In genomic region chr11:109359043-109359752, GRCm38 (mm10) we compare ENCODE assay signal across 11 mouse cellular contexts. TPM values are rescaled to one million over a fixed set of nuclear protein-coding genes. Genes with fewer than 3 reads are reported as not detected.
DNase-seq lines count a peak whose midpoint lies in the region; ATAC-seq and TF ChIP-seq lines count a peak whose summit lies in the region.
"Had no signal": no experiment of that assay in that cellular context is flagged by ENCODE, and none has a peak within 500 bp of the region (broad histone marks: within the 10 kb centered on the region; RNA-seq: fewer than 3 reads in every experiment).

No protein-coding gene starts in this region.

- no peak for TF ChIP-seq CTCF in forebrain, postnatal 0 days (IDR thresholded peaks at IDR 0.05; ENCODE audit: low read depth)

- H3K36me3 ChIP-seq in heart, embryonic 15.5 days = no peaks in the 10 kb centered on the region
- no peaks in the 10 kb centered on the region for H3K36me3 ChIP-seq in heart, embryonic 10.5 days
- H3K36me3 ChIP-seq in midbrain, embryonic 10.5 days = no peaks in the 10 kb centered on the region
- H3K36me3 ChIP-seq in midbrain, embryonic 11.5 days (ENCODE audit: control insufficient read depth, insufficient read depth, low read length) = no peaks in the 10 kb centered on the region
- H3K36me3 ChIP-seq in forebrain, postnatal 0 days (ENCODE audit: insufficient read depth) = no peaks in the 10 kb centered on the region

- H3K9ac ChIP-seq in heart, embryonic 15.5 days = no peak overlapping the region
- H3K9ac ChIP-seq in midbrain, embryonic 11.5 days (ENCODE audit: low read length) = no peak overlapping the region
- no peak overlapping the region for H3K9ac ChIP-seq in forebrain, postnatal 0 days

- no peak for DNase-seq in heart, embryonic 10.5 days (ENCODE audit: low spot score)
- no peak for DNase-seq in midbrain, embryonic 10.5 days (ENCODE audit: low spot score)
- DNase-seq in midbrain, embryonic 11.5 days (ENCODE audit: low spot score, missing footprints) = no peak
- no peak for DNase-seq in forebrain, postnatal 0 days
- DNase-seq in right cerebral cortex, postnatal 14 days = no peak
- DNase-seq in gastrocnemius, postnatal 10 days = no peak
- no peak for DNase-seq in urinary bladder, postnatal 4 days (ENCODE audit: low spot score in 2 of 2)
- DNase-seq: kidney, adult 9 months had no signal

- no peak overlapping the region for H3K4me3 ChIP-seq in heart, embryonic 15.5 days
- no peak overlapping the region for H3K4me3 ChIP-seq in heart, embryonic 10.5 days
- H3K4me3 ChIP-seq in midbrain, embryonic 10.5 days = no peak overlapping the region
- H3K4me3 ChIP-seq in midbrain, embryonic 11.5 days (ENCODE audit: low read depth, low read length) = no peak overlapping the region
- H3K4me3 ChIP-seq in forebrain, postnatal 0 days (ENCODE audit: low read depth, low read length) = no peak overlapping the region

- no peak for ATAC-seq in heart, embryonic 15.5 days (replicated peaks; ENCODE audit: insufficient number of reproducible peaks, insufficient read depth, low FRiP score, low read depth)
- ATAC-seq in midbrain, embryonic 11.5 days (ENCODE audit: low FRiP score) = no peak
- ATAC-seq in forebrain, postnatal 0 days = no peak

- WGBS in heart, embryonic 15.5 days = 58% methylated on average over 13 of the region's 13 CpGs
- WGBS in heart, embryonic 10.5 days = 50% methylated on average over 13 of the region's 13 CpGs
- WGBS in midbrain, embryonic 10.5 days = 36% methylated on average over 13 of the region's 13 CpGs
- 31% methylated on average over 13 of the region's 13 CpGs for WGBS in midbrain, embryonic 11.5 days
- WGBS in forebrain, postnatal 0 days = 11% methylated on average over 13 of the region's 13 CpGs

- H3K27me3 ChIP-seq in heart, embryonic 15.5 days = no peaks in the 10 kb centered on the region
- H3K27me3 ChIP-seq in heart, embryonic 10.5 days (ENCODE audit: insufficient read depth, poor library complexity, severe bottlenecking) = no peaks in the 10 kb centered on the region; the same call in 1 of the 2 replicates
- peaks cover 18% of the 10 kb centered on the region for H3K27me3 ChIP-seq in midbrain, embryonic 10.5 days (ENCODE audit: low read depth, poor library complexity, severe bottlenecking)
- no peaks in the 10 kb centered on the region; the same call in 1 of the 2 replicates for H3K27me3 ChIP-seq in midbrain, embryonic 11.5 days (ENCODE audit: control insufficient read depth, insufficient read depth, low read length)
- H3K27me3 ChIP-seq in forebrain, postnatal 0 days (ENCODE audit: insufficient read depth, low read length) = no peaks in the 10 kb centered on the region

- H3K27ac ChIP-seq in heart, embryonic 15.5 days = peak overlapping the region; percentile 77
- H3K27ac ChIP-seq in heart, embryonic 10.5 days = no peak overlapping the region
- H3K27ac ChIP-seq in midbrain, embryonic 10.5 days (replicated peaks) = peak overlapping the region; percentile 69; the same call in 1 of the 2 replicates
- no peak overlapping the region for H3K27ac ChIP-seq in midbrain, embryonic 11.5 days (ENCODE audit: low read depth, low read length)
- H3K27ac ChIP-seq in forebrain, postnatal 0 days (ENCODE audit: low read depth, low read length) = peak overlapping the region; percentile 55

- H3K4me2 ChIP-seq in heart, embryonic 15.5 days = no peak overlapping the region
- no peak overlapping the region for H3K4me2 ChIP-seq in midbrain, embryonic 11.5 days
- H3K4me2 ChIP-seq in forebrain, postnatal 0 days (ENCODE audit: low read depth) = no peak overlapping the region

- H3K4me1 ChIP-seq in heart, embryonic 15.5 days (replicated peaks) = peaks cover 34% of the 10 kb centered on the region
- peaks cover 39% of the 10 kb centered on the region for H3K4me1 ChIP-seq in heart, embryonic 10.5 days
- H3K4me1 ChIP-seq in midbrain, embryonic 10.5 days = peaks cover 57% of the 10 kb centered on the region
- H3K4me1 ChIP-seq in midbrain, embryonic 11.5 days (ENCODE audit: control insufficient read depth, insufficient read depth, low read length) = peaks cover 16% of the 10 kb centered on the region
- H3K4me1 ChIP-seq in forebrain, postnatal 0 days (ENCODE audit: insufficient read depth) = 0 out of 2 replicates have a peak, but pooled peaks cover 10% of the 10 kb centered on the region

- no peaks in the 10 kb centered on the region for H3K9me3 ChIP-seq in heart, embryonic 15.5 days (replicated peaks)
- no peaks in the 10 kb centered on the region for H3K9me3 ChIP-seq in heart, embryonic 10.5 days
- H3K9me3 ChIP-seq in midbrain, embryonic 10.5 days (replicated peaks) = no peaks in the 10 kb centered on the region
- H3K9me3 ChIP-seq in midbrain, embryonic 11.5 days (ENCODE audit: control insufficient read depth, low read length) = no peaks in the 10 kb centered on the region
- H3K9me3 ChIP-seq in forebrain, postnatal 0 days (ENCODE audit: low read length) = no peaks in the 10 kb centered on the region

RNA-seq across cellular contexts. Expression of gene Gna13, which starts 3.4 kb away (rescaled TPM):
- polyA plus RNA-seq in heart, embryonic 15.5 days (2015; fragmentation: Nextera tagmentation; extraction: Ambion mirVana) = 19.3 and 19.9 TPM in 2 replicates
- 20.5 and 23.4 TPM in 2 replicates for polyA plus RNA-seq in heart, embryonic 10.5 days (2016; fragmentation: Nextera tagmentation; extraction: Ambion mirVana)
- 16.9 and 18.8 TPM in 2 replicates for polyA plus RNA-seq in midbrain, embryonic 10.5 days (2016; fragmentation: Nextera tagmentation; extraction: Ambion mirVana)
- polyA plus RNA-seq in midbrain, embryonic 11.5 days (2014; fragmentation: Nextera tagmentation; extraction: Ambion mirVana) = 19.4 and 20.4 TPM in 2 replicates
- 41.8 and 52.2 TPM in 2 replicates for total RNA-seq in forebrain, postnatal 0 days (2014; rRNA removed)
- polyA plus RNA-seq in forebrain, postnatal 0 days (2015; fragmentation: Nextera tagmentation; extraction: Ambion mirVana) = 25.9 and 30.4 TPM in 2 replicates
- 10 to 100 TPM; 39.3 to 42.5 TPM for total RNA-seq in gastrocnemius, postnatal 10 days (2021)

RNA-seq across cellular contexts. Expression of gene 9930022D16Rik, which starts 54.5 kb away (rescaled TPM):
- polyA plus RNA-seq in heart, embryonic 15.5 days (2015; fragmentation: Nextera tagmentation; extraction: Ambion mirVana) = 0.05 TPM in 1 of 2 replicates, not detected in the other
- polyA plus RNA-seq in heart, embryonic 10.5 days (2016; fragmentation: Nextera tagmentation; extraction: Ambion mirVana) = not detected in 2 replicates
- polyA plus RNA-seq in midbrain, embryonic 10.5 days (2016; fragmentation: Nextera tagmentation; extraction: Ambion mirVana) = not detected in 2 replicates
- polyA plus RNA-seq in midbrain, embryonic 11.5 days (2014; fragmentation: Nextera tagmentation; extraction: Ambion mirVana) = not detected in 2 replicates
- not detected in 2 replicates for total RNA-seq in forebrain, postnatal 0 days (2014; rRNA removed)
- not detected in 2 replicates for polyA plus RNA-seq in forebrain, postnatal 0 days (2015; fragmentation: Nextera tagmentation; extraction: Ambion mirVana)
- not detected for total RNA-seq in gastrocnemius, postnatal 10 days (2021)
- polyA plus RNA-seq: limb, embryonic 11.5 days; neural tube, embryonic 11.5 days had no signal

Comparison
In these comparisons a context has a peak if more than half of its experiments do, and no peak if none do; other contexts are left out.
1. H3K27ac ChIP-seq: peak in heart, embryonic 15.5 days (single experiment), midbrain, embryonic 10.5 days (single experiment) and forebrain, postnatal 0 days (single experiment); none in heart, embryonic 10.5 days (single experiment) and midbrain, embryonic 11.5 days (single experiment).